Mouse (Mus musculus) limb, embryonic 15.5 days (tissue): ENCODE measurements at regions not wholly inside any gene's neighbourhood (a gene's known extent, or its start where the extent isn't known, plus 50 kb on each side); places are given as distances from the start of the nearest gene placed in this dataset.
A peak's percentile ranks its signal among the peaks of the same experiment; 100 is the strongest.

Experiments
- ATAC-seq: fragments of 200-750 bp; cut with Nextera tagmentation; 2 replicates; pipeline ENCODE4 v1.8.0; 2017; ENCODE audit warnings: low read depth, moderate TSS enrichment; ENCODE audit not compliant: insufficient number of reproducible peaks, low FRiP score, low TSS enrichment
- H3K27ac ChIP-seq: fragments of 300-500 bp; sonication (generic); 2 replicates; pipeline ENCODE4 v1.5.1; 2015; ENCODE audit warnings: moderate library complexity, mild to moderate bottlenecking, inconsistent platforms
- H3K27me3 ChIP-seq: fragments of 300-500 bp; sonication (generic); 2 replicates; pipeline ENCODE4 v1.6.1; 2015; ENCODE audit warnings: inconsistent platforms
- H3K36me3 ChIP-seq: fragments of 300-500 bp; sonication (generic); 2 replicates; pipeline ENCODE4 v1.6.1; 2015; ENCODE audit warnings: inconsistent platforms
- H3K4me1 ChIP-seq: fragments of 300-500 bp; sonication (generic); 2 replicates; pipeline ENCODE4 v1.6.1; 2015; ENCODE audit warnings: inconsistent platforms
- H3K4me2 ChIP-seq: fragments of 300-500 bp; sonication (generic); 2 replicates; pipeline ENCODE4 v1.6.1; 2015; ENCODE audit warnings: mild to moderate bottlenecking, inconsistent platforms
- H3K4me3 ChIP-seq: fragments of 300-500 bp; sonication (generic); 2 replicates; pipeline ENCODE4 v1.5.1; 2015; ENCODE audit warnings: mild to moderate bottlenecking, inconsistent platforms
- H3K9ac ChIP-seq: fragments of 300-500 bp; sonication (generic); 2 replicates; pipeline ENCODE4 v1.6.1; 2015; ENCODE audit warnings: inconsistent platforms
- H3K9me3 ChIP-seq: fragments of 300-500 bp; sonication (generic); 2 replicates; pipeline ENCODE4 v1.6.1; 2016; ENCODE audit warnings: inconsistent platforms
- WGBS: fragments of 180-500 bp; shearing (Covaris S2); methylation state at CpG from one replicate; pipeline ENCODE4 v1.1.7; 2015; 5-methylcytosine and 5-hydroxymethylcytosine counted together

DNA sequence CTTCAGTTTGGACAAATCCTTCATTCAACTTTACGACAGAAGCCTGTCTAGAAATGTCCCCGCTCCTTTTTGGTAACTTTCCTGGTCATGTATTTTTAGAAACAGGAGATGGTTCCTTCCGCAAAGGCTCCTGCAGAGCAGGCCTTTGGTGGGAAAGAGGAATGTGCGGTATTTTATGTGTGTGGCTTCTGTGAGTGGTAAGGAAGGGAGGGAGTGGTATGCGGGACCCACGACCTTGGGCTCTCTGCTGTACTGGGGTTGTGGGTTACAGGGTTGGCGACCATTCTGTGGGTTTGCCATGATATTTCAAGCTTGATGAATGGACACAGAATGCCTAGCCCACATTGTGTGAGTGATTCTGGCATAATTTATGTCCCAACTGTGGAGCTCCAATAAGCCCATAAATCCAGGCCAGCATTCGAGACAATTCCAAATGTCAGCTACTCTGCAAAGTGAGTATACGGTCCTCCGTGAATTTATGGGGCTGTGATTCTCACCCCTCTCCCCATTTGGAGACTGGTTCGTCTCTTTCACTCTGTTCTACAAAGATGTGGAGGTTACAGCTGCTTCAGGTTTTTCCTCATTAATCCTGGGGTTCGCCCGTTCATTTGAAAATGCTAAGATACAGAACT is 109.3 kb upstream of the Rxfp2 start:
- 15% methylated on average over 13 of the region's 13 CpGs for WGBS
- Histone ChIP-seq H3K4me1 (peaks cover 9% of the 10 kb centered on the region), H3K27me3 (no peaks in the 10 kb centered on the region), H3K4me3 (no peak overlapping the region), H3K36me3 (no peaks in the 10 kb centered on the region), H3K27ac (peak overlapping the region; percentile 40; the same call in 1 of the 2 replicates), H3K9ac (no peak overlapping the region), H3K4me2 (no peak overlapping the region), H3K9me3 (no peaks in the 10 kb centered on the region)
- no peak for ATAC-seq

DNA sequence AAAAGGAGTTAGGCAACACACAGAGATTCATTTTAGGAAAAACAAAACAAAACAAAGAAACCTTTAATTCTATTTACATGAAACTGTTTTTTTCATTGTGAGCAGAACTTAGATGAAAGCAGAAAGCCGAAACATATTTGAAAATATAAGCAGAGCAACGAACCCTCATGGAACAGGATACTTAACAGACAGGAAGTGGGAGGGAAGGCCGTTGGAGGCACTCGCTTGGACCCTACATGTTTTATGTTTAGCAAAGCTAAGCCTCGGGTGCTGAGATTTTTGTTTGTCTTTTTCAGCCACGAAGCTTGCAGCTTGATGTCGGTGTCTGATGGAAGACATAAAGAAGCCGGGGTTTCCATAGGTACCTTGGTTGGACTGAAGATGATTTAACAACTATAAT is 108.5 kb upstream of the Rxfp2 start:
- H3K4me3 ChIP-seq, result no peak overlapping the region
- H3K9me3 ChIP-seq, result no peaks in the 10 kb centered on the region
- H3K27me3 ChIP-seq, result no peaks in the 10 kb centered on the region
- no peak overlapping the region for H3K4me2 ChIP-seq
- WGBS, result 44% methylated on average over 8 of the region's 8 CpGs
- no peak overlapping the region for H3K9ac ChIP-seq
- H3K4me1 ChIP-seq, result peaks cover 9% of the 10 kb centered on the region
- ATAC-seq, result no peak
- no peaks in the 10 kb centered on the region for H3K36me3 ChIP-seq
- no peak overlapping the region for H3K27ac ChIP-seq

DNA sequence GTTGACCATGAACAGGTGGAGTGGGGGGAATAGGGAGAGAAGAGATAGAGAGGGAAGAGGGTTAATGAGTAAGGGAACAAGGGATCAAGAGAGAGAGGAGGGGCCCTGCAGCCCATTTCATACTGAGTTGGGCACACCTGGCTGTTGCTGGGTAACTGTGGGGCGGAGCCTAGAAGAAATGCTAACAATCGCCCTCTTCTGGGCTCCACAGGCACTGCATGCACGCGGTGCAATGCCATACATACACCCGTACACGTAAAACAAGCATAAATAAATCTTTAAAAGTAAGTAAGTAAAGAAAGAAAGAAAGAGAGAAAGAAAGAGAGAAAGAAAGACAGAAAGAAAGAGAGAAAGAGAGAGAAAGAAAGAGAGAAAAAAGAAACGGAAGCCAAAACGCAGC is 106.5 kb upstream of the Rxfp2 start:
- peaks cover 9% of the 10 kb centered on the region for H3K4me1 ChIP-seq
- WGBS, result 90% methylated on average over 8 of the region's 8 CpGs
- H3K36me3 ChIP-seq, result no peaks in the 10 kb centered on the region

DNA sequence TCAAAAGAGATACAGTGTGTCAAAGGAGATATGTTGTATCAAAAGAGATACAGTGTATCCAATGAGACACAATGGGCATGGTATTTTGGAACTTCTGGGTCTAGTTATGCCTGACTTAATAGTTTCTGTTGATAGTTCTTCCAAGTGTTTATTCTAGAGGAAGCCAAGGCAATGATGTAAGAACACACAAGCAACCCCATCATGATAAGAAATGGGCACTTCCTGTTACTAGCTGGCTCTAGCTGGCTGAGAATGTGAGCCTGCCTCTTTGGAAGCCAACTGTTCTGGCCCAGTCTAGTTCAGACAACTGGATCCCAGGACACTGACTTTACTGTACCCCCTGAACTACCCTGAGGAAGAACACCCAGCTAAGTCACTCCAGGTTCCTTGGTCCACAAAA is 102.7 kb upstream of the Rxfp2 start:
- no peak overlapping the region for H3K27ac ChIP-seq
- H3K36me3 ChIP-seq, result no peaks in the 10 kb centered on the region
- no peaks in the 10 kb centered on the region for H3K27me3 ChIP-seq
- H3K4me1 ChIP-seq, result no peaks in the 10 kb centered on the region
- H3K4me3 ChIP-seq, result no peak overlapping the region
- H3K9ac ChIP-seq, result no peak overlapping the region
- no peak overlapping the region for H3K4me2 ChIP-seq
- H3K9me3 ChIP-seq, result no peaks in the 10 kb centered on the region
- no peak for ATAC-seq

More for the DNA sequence above, 106.5 kb upstream of the Rxfp2 start:
- ATAC-seq, result no peak
- no peaks in the 10 kb centered on the region for H3K27me3 ChIP-seq
- H3K9ac ChIP-seq, result no peak overlapping the region
- no peaks in the 10 kb centered on the region for H3K9me3 ChIP-seq
- H3K4me2 ChIP-seq, result no peak overlapping the region
- H3K4me3 ChIP-seq, result no peak overlapping the region
- H3K27ac ChIP-seq, result no peak overlapping the region

DNA sequence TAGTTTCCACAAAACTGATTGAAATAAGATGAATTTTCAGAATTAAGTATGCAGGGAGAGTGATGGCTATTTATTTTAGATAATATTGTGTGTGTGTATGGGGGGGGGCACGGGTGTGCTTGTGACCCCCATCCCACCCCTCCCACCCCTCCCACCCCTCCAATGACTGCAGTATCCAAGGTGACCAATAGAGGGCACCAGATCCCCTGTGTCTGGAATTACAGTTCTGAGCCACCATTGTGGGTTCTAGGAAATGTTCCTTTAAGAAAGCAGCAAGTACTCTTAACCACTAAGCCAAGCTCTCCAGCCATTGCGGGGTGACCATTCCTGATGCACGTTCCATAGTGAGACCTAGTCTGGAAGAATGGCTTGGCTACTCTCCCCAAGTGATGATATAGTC is 101.1 kb upstream of the Rxfp2 start:
- H3K27me3 ChIP-seq, result no peaks in the 10 kb centered on the region
- ATAC-seq, result no peak
- H3K4me2 ChIP-seq, result no peak overlapping the region
- H3K9me3 ChIP-seq, result no peaks in the 10 kb centered on the region
- H3K27ac ChIP-seq, result no peak overlapping the region
- 32% methylated on average over 3 of the region's 3 CpGs for WGBS
- no peak overlapping the region for H3K4me3 ChIP-seq
- no peaks in the 10 kb centered on the region for H3K4me1 ChIP-seq
- no peak overlapping the region for H3K9ac ChIP-seq
- H3K36me3 ChIP-seq, result no peaks in the 10 kb centered on the region

DNA sequence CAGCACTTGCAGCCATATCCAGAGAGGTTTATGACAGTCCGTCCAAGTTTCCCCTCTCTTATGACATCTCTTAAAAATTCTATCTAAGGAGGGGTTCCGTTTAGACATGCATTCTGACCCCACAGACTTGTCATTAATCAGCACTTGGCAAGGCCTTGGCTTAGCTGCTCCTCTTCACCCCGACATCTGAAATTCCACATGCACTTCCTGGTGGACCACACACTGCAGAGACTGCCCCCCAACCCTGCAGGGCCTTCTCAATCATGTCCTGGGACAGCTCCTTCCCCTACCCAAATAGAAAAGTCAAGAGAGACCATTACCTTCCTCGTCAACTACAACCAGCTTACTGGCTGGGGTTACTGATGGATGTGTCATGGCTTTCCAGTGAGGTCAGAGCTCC is 99.4 kb upstream of the Rxfp2 start:
- Histone ChIP-seq H3K36me3 (no peaks in the 10 kb centered on the region), H3K4me1 (no peaks in the 10 kb centered on the region; the same call in 1 of the 2 replicates), H3K9ac (no peak overlapping the region), H3K4me3 (no peak overlapping the region), H3K27ac (no peak overlapping the region), H3K27me3 (no peaks in the 10 kb centered on the region), H3K4me2 (no peak overlapping the region), H3K9me3 (no peaks in the 10 kb centered on the region)
- no peak for ATAC-seq
- WGBS, result 38% methylated on average over 4 of the region's 4 CpGs

DNA sequence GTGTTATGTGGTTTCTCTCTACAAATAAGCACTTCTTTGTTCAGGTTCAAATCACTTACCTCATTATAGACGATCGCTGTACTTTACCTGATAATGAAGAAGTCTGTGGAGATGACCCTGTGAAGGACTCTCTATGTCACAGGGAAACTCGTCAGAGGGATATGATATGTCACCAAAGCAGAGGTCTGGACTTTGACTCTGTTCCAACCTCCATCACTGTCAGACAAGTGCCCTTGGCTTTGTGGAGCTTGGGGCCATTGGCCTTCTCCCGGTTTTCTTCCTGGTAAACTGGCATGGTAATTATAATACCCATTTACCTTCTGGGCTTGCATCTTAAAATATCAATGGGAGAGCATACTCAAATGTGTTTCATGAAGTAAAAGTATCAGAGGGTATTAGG is 98.1 kb upstream of the Rxfp2 start:
- H3K36me3 ChIP-seq, result no peaks in the 10 kb centered on the region
- 90% methylated on average over 4 of the region's 4 CpGs for WGBS
- H3K27ac ChIP-seq, result no peak overlapping the region
- H3K27me3 ChIP-seq, result no peaks in the 10 kb centered on the region
- no peak overlapping the region for H3K9ac ChIP-seq
- ATAC-seq, result no peak
- no peak overlapping the region for H3K4me3 ChIP-seq
- H3K4me2 ChIP-seq, result no peak overlapping the region
- H3K4me1 ChIP-seq, result no peaks in the 10 kb centered on the region; the same call in 1 of the 2 replicates
- H3K9me3 ChIP-seq, result no peaks in the 10 kb centered on the region

DNA sequence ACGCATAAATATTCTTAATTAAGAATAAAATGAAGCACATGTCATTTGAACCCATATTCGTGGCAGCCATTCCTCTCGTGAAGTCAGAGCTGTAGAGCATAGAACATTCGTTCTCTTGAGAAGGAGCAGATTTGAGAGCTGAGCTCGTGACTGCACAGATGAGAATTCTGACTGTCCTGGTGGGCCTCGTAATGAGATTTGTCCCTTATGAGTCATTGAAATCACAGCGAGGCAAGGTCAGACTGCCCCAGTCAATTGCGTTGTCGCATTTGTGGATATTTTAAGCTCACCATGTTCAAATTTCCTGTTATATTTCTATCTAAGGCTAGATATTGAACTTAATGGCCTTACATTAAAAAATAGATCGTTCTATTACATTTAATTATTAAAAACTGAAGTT is 94.0 kb upstream of the Rxfp2 start:
- Histone ChIP-seq H3K9me3 (no peaks in the 10 kb centered on the region), H3K27me3 (no peaks in the 10 kb centered on the region), H3K4me3 (no peak overlapping the region), H3K4me1 (no peaks in the 10 kb centered on the region; the same call in 1 of the 2 replicates), H3K9ac (no peak overlapping the region), H3K36me3 (no peaks in the 10 kb centered on the region), H3K4me2 (no peak overlapping the region), H3K27ac (no peak overlapping the region)
- 85% methylated on average over 10 of the region's 10 CpGs for WGBS
- ATAC-seq, result no peak

DNA sequence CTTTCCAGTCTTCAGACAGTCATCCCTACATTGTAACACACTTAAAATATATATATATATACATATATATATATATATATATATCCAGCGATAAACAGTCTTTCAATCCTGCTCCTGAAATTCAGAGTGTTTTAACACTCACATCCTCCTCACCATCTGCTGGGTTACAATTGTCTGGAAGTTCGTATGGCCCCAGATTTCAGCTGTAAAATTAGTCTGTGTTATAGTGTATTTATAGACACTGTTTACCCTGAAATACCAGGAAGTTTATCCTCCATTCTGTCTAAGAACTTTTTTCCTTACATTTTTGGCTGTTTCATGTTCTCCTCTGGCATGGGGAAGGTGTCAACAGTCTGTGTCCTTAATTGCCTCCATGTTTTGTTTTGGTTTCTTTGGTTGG is 91.7 kb upstream of the Rxfp2 start:
- Histone ChIP-seq H3K9me3 (no peaks in the 10 kb centered on the region), H3K27ac (no peak overlapping the region), H3K9ac (no peak overlapping the region), H3K4me1 (no peaks in the 10 kb centered on the region; the same call in 1 of the 2 replicates), H3K4me2 (no peak overlapping the region), H3K27me3 (no peaks in the 10 kb centered on the region), H3K36me3 (no peaks in the 10 kb centered on the region), H3K4me3 (no peak overlapping the region)
- 65% methylated on average over 2 of the region's 2 CpGs for WGBS
- no peak for ATAC-seq

DNA sequence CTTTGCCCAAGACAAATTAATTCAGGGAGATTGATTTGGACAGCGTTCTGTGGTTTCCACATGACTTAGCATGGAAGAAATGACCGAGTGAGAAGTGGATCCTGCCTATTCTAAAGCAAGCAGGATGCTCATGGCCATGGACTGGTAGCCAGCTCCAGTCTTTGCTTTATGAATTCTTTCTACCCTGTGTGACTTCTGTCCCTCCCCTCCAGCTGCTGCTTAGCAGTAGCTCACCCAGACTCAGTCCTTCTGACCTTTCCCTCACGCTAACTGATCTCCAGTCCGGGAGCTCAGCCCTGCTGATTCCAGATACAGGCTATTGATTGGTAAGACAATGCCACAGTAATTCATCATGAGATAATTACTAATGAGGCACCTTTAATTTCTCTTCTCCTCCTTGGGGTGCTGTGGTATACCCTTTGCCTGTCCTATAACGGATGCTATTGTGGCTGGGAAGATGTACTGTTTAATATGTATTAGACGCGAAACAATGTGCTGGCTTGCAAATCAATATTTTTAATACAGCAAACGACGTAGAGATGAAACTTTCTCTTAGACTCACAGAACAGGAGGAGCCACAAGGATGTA is 86.8 kb upstream of the Rxfp2 start:
- Histone ChIP-seq H3K4me3 (no peak overlapping the region), H3K27me3 (no peaks in the 10 kb centered on the region), H3K9me3 (no peaks in the 10 kb centered on the region), H3K9ac (no peak overlapping the region), H3K36me3 (no peaks in the 10 kb centered on the region), H3K27ac (no peak overlapping the region), H3K4me2 (no peak overlapping the region), H3K4me1 (no peaks in the 10 kb centered on the region)
- 76% methylated on average over 9 of the region's 9 CpGs for WGBS
- no peak for ATAC-seq

DNA sequence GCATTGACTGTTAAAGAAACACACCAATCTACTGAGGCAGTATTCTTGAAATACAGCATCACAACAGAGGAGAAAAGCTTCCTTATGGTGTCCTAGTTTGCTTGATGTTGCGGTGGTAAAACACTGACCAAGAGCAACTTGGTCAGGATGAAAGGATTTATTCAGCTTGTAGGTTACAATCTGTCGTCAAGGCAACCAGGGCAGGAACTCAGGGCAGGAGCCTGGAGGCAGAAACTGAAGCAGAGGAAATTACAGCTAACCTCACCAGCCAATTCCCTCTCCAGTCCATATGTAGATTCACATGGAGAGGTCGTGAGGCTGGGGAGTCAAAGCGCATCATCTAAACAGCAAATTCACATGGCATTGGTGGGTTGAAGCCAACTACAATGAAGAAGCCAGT is 86.3 kb upstream of the Rxfp2 start:
- 44% methylated on average over 4 of the region's 4 CpGs for WGBS
- Histone ChIP-seq H3K4me1 (no peaks in the 10 kb centered on the region), H3K27me3 (no peaks in the 10 kb centered on the region), H3K27ac (no peak overlapping the region), H3K9ac (no peak overlapping the region), H3K4me3 (no peak overlapping the region), H3K9me3 (no peaks in the 10 kb centered on the region), H3K36me3 (no peaks in the 10 kb centered on the region), H3K4me2 (no peak overlapping the region)
- no peak for ATAC-seq

DNA sequence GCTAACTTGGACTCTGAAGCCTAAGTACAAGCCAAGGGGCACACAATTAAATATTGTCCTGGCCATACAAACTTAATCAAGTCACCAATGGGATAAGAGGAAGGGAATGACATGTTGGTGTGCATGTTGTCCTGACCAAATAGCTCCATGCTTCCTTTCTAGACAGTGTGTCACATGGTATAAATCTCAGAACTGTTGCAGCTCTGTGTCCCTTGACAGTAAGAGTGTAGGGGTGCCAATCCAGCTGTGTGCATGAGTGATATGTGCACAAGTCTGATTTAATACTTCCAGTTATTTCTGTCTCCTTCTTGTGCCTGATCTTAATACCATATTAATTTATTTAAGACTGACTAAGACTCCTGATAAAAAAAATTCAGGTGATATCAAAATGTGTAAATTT is 72.8 kb upstream of the Rxfp2 start:
- Histone ChIP-seq H3K27ac (no peak overlapping the region), H3K4me3 (no peak overlapping the region), H3K4me1 (no peaks in the 10 kb centered on the region), H3K9ac (no peak overlapping the region), H3K9me3 (no peaks in the 10 kb centered on the region), H3K4me2 (no peak overlapping the region), H3K36me3 (no peaks in the 10 kb centered on the region), H3K27me3 (no peaks in the 10 kb centered on the region)
- no peak for ATAC-seq

DNA sequence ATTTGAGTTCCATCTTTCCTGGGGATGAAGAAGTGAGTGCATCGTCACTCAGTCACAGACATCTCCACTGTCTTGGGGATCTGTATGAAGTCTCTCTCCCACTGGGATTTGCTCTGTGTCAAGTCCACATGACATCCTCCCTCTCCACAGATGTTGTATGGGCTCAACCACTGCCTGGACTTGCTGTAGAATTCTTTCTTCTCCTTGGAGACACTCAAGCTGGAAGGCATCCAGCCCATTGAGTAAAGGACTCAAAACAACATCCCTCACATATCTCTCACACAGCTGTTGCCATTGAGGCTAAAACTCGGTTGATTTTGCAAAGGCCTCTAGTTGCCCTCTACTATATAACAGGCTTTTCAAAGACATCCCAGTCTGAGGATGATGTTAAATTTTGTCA is 71.0 kb upstream of the Rxfp2 start:
- Histone ChIP-seq H3K36me3 (no peaks in the 10 kb centered on the region), H3K4me1 (no peaks in the 10 kb centered on the region), H3K4me3 (no peak overlapping the region), H3K27ac (no peak overlapping the region), H3K9me3 (no peaks in the 10 kb centered on the region), H3K4me2 (no peak overlapping the region), H3K9ac (no peak overlapping the region), H3K27me3 (no peaks in the 10 kb centered on the region)
- WGBS, result 75% methylated on average over 2 of the region's 2 CpGs
- ATAC-seq, result no peak
